Comparison of ENCODE assay signal across 8 mouse cellular contexts in the genomic region with DNA sequence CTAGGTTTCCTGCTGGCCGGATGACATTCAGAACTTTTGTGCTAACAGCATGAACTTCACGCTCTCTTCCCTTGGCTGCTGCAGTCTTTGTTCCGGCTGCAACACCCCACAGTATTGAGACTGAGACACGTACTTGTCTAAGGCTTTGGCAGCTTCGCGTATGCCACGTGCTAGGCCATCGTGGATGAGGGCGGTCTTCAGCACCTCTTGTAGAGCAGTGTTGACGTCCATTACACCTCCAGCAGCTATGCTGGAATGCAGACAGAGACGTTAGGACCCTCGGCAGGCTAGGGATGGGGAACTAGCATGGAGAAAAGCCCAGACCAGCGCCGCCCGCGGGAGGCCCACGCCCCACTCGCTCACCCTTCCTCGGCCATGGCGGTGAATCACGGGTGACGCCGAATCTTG. TPM values are rescaled to one million over a fixed set of nuclear protein-coding genes. Genes with fewer than 3 reads are reported as not detected.
DNase-seq lines count a peak whose midpoint lies in the region; ATAC-seq and TF ChIP-seq lines count a peak whose summit lies in the region.
"Not testable (repeated sequence)": the region's sequence is repeated elsewhere in the genome, so short reads cannot be mapped to it uniquely, and the experiment has no call there.

No protein-coding gene starts in this region.

- H3K36me3 ChIP-seq in forebrain, embryonic 14.5 days (ENCODE audit: control insufficient read depth, insufficient read depth, low read length): peaks cover 35% of the 10 kb centered on the region
- H3K36me3 ChIP-seq in heart, postnatal 0 days (replicated peaks; ENCODE audit: control insufficient read depth, insufficient read depth, low read length): peaks cover 33% of the 10 kb centered on the region
- peaks cover 18% of the 10 kb centered on the region for H3K36me3 ChIP-seq in liver, embryonic 11.5 days (ENCODE audit: control insufficient read depth, insufficient read depth, low read length)
- peaks cover 48% of the 10 kb centered on the region for H3K36me3 ChIP-seq in midbrain, embryonic 10.5 days
- peaks cover 21% of the 10 kb centered on the region for H3K36me3 ChIP-seq in small intestine, adult 2 months (ENCODE audit: control insufficient read depth, insufficient read depth, low read length)

- not testable (repeated sequence) for TF ChIP-seq CTCF in cerebellum, adult 2 months (IDR thresholded peaks at IDR 0.05; ENCODE audit: borderline replicate concordance, insufficient read depth, low read depth, low read length); heart, postnatal 0 days (IDR thresholded peaks at IDR 0.05; ENCODE audit: low read depth); small intestine, adult 2 months (IDR thresholded peaks at IDR 0.05; ENCODE audit: extremely low read depth, insufficient read length, insufficient replicate concordance, low read depth, low read length)

- peak overlapping the region; percentile 17; the same call in 1 of the 2 replicates for H3K27ac ChIP-seq in cerebellum, adult 2 months (ENCODE audit: insufficient read depth, low read length)
- peak overlapping the region; percentile 33; the same call in 1 of the 2 replicates for H3K27ac ChIP-seq in forebrain, embryonic 14.5 days (ENCODE audit: low read depth, low read length)
- peak overlapping the region; percentile 84 for H3K27ac ChIP-seq in heart, postnatal 0 days (ENCODE audit: low read depth)
- H3K27ac ChIP-seq in liver, embryonic 11.5 days (ENCODE audit: low read depth, low read length): peak overlapping the region; percentile 87
- peak overlapping the region; percentile 93 for H3K27ac ChIP-seq in midbrain, embryonic 10.5 days (replicated peaks)
- peak overlapping the region; percentile 21; the same call in 1 of the 2 replicates for H3K27ac ChIP-seq in small intestine, adult 2 months (ENCODE audit: insufficient read depth, low read depth, low read length)

- peak overlapping the region; percentile 93 for H3K9ac ChIP-seq in forebrain, embryonic 14.5 days (ENCODE audit: low read length)
- H3K9ac ChIP-seq in heart, postnatal 0 days (replicated peaks; ENCODE audit: low read depth, low read length): peak overlapping the region; percentile 88
- H3K9ac ChIP-seq in liver, embryonic 11.5 days (ENCODE audit: low read depth, low read length): peak overlapping the region; percentile 98

- under 1% methylated on average over 23 of the region's 23 CpGs for WGBS in cerebellum, adult 2 months
- WGBS in forebrain, embryonic 14.5 days: under 1% methylated on average over 23 of the region's 23 CpGs
- WGBS in heart, postnatal 0 days: under 1% methylated on average over 23 of the region's 23 CpGs
- under 1% methylated on average over 23 of the region's 23 CpGs for WGBS in liver, embryonic 11.5 days
- WGBS in midbrain, embryonic 10.5 days: under 1% methylated on average over 23 of the region's 23 CpGs
- WGBS in small intestine, adult 2 months: under 1% methylated on average over 23 of the region's 23 CpGs

- not testable (repeated sequence) for H3K9me3 ChIP-seq in forebrain, embryonic 14.5 days (replicated peaks; ENCODE audit: control insufficient read depth, low read length); heart, postnatal 0 days (replicated peaks; ENCODE audit: control insufficient read depth, low read length); liver, embryonic 11.5 days (ENCODE audit: control insufficient read depth, low read length); midbrain, embryonic 10.5 days (replicated peaks)

- DNase-seq in CD4-positive helper T cell, adult 2 months (ENCODE audit: low read depth, low spot score): peak; percentile 26
- not testable (repeated sequence) for DNase-seq in cerebellum, adult 2 months; forebrain, embryonic 14.5 days (ENCODE audit: low spot score); heart, postnatal 0 days (ENCODE audit: low spot score); liver, embryonic 11.5 days (ENCODE audit: low spot score); midbrain, embryonic 10.5 days (ENCODE audit: low spot score)
- peak; percentile 34 for DNase-seq in kidney, adult 9 months

- H3K27me3 ChIP-seq in cerebellum, adult 2 months (ENCODE audit: control insufficient read depth, insufficient read depth, low read length); forebrain, embryonic 14.5 days (replicated peaks; ENCODE audit: control insufficient read depth, insufficient read depth, low read length); heart, postnatal 0 days (ENCODE audit: control insufficient read depth, insufficient read depth, low read length); liver, embryonic 11.5 days (replicated peaks; ENCODE audit: control insufficient read depth, insufficient read depth, low read length); midbrain, embryonic 10.5 days (ENCODE audit: low read depth, poor library complexity, severe bottlenecking); small intestine, adult 2 months (ENCODE audit: control insufficient read depth, insufficient read depth, low read length): not testable (repeated sequence)

- TF ChIP-seq POLR2A in cerebellum, adult 2 months (IDR thresholded peaks at IDR 0.05; ENCODE audit: borderline replicate concordance, insufficient read depth, low read length); small intestine, adult 2 months (IDR thresholded peaks at IDR 0.05; ENCODE audit: low read depth, low read length): not testable (repeated sequence)

- peak overlapping the region; percentile 90 for H3K4me3 ChIP-seq in cerebellum, adult 2 months (replicated peaks; ENCODE audit: insufficient read depth, low read depth, low read length)
- H3K4me3 ChIP-seq in forebrain, embryonic 14.5 days (ENCODE audit: low read depth, low read length): peak overlapping the region; percentile 73
- H3K4me3 ChIP-seq in heart, postnatal 0 days (ENCODE audit: low read depth, low read length): peak overlapping the region; percentile 93
- peak overlapping the region; percentile 78 for H3K4me3 ChIP-seq in liver, embryonic 11.5 days (ENCODE audit: low read depth, low read length)
- peak overlapping the region; percentile 93 for H3K4me3 ChIP-seq in midbrain, embryonic 10.5 days
- peak overlapping the region; percentile 84 for H3K4me3 ChIP-seq in small intestine, adult 2 months (ENCODE audit: low read depth, low read length)

- not testable (repeated sequence) for TF ChIP-seq EP300 in heart, postnatal 0 days (IDR thresholded peaks at IDR 0.05; ENCODE audit: low read depth)

- not testable (repeated sequence) for H3K4me1 ChIP-seq in cerebellum, adult 2 months (ENCODE audit: control insufficient read depth, insufficient read depth, low read length); heart, postnatal 0 days (ENCODE audit: control insufficient read depth, insufficient read depth); small intestine, adult 2 months (ENCODE audit: control insufficient read depth, insufficient read depth, insufficient read length, low read length)
- peaks cover 12% of the 10 kb centered on the region for H3K4me1 ChIP-seq in forebrain, embryonic 14.5 days (ENCODE audit: control insufficient read depth, insufficient read depth, low read length)
- H3K4me1 ChIP-seq in liver, embryonic 11.5 days (replicated peaks; ENCODE audit: control insufficient read depth, insufficient read depth, low read length): peaks cover 17% of the 10 kb centered on the region
- H3K4me1 ChIP-seq in midbrain, embryonic 10.5 days: peaks cover 28% of the 10 kb centered on the region

- peak overlapping the region; percentile 85 for H3K4me2 ChIP-seq in forebrain, embryonic 14.5 days (ENCODE audit: low read length)
- peak overlapping the region; percentile 85 for H3K4me2 ChIP-seq in heart, postnatal 0 days (ENCODE audit: low read depth, low read length)
- peak overlapping the region; percentile 78 for H3K4me2 ChIP-seq in liver, embryonic 11.5 days

- peak; percentile 59 for ATAC-seq in forebrain, embryonic 14.5 days
- peak; percentile 27 for ATAC-seq in heart, postnatal 0 days (ENCODE audit: insufficient read depth, low read depth)
- ATAC-seq in liver, embryonic 11.5 days (replicated peaks; ENCODE audit: low FRiP score): peak; percentile 1; the same call in 1 of the 2 replicates

RNA-seq across cellular contexts. Expression of a gene that starts 0.4 kb away (rescaled TPM):
- 979 and 1,058 TPM in 2 replicates for polyA plus RNA-seq in cerebellum, adult 2 months (2012; rRNA removed)
- polyA plus RNA-seq in forebrain, embryonic 14.5 days (2014; fragmentation: Nextera tagmentation; extraction: Ambion mirVana): 143 and 176 TPM in 2 replicates
- 2,923 and 3,021 TPM in 2 replicates for total RNA-seq in heart, postnatal 0 days (2014; rRNA removed; ENCODE audit: low replicate concordance)
- polyA plus RNA-seq in heart, postnatal 0 days (2015; fragmentation: Nextera tagmentation; extraction: Ambion mirVana): 83.1 and 86.0 TPM in 2 replicates
- 260 and 303 TPM in 2 replicates for polyA plus RNA-seq in liver, embryonic 11.5 days (2014; fragmentation: Nextera tagmentation; extraction: Ambion mirVana)
- 112 and 145 TPM in 2 replicates for polyA plus RNA-seq in midbrain, embryonic 10.5 days (2016; fragmentation: Nextera tagmentation; extraction: Ambion mirVana)
- 1,264 and 1,580 TPM in 2 replicates for polyA plus RNA-seq in small intestine, adult 2 months (2012; rRNA removed)

RNA-seq across cellular contexts. Expression of a gene that starts 10.2 kb away (rescaled TPM):
- polyA plus RNA-seq in cerebellum, adult 2 months (2012; rRNA removed): 17.6 and 18.1 TPM in 2 replicates
- polyA plus RNA-seq in forebrain, embryonic 14.5 days (2014; fragmentation: Nextera tagmentation; extraction: Ambion mirVana): 19.5 and 22.2 TPM in 2 replicates
- total RNA-seq in heart, postnatal 0 days (2014; rRNA removed; ENCODE audit: low replicate concordance): 7.2 and 10.1 TPM in 2 replicates
- 4.6 and 5.4 TPM in 2 replicates for polyA plus RNA-seq in heart, postnatal 0 days (2015; fragmentation: Nextera tagmentation; extraction: Ambion mirVana)
- 5.6 and 6.3 TPM in 2 replicates for polyA plus RNA-seq in liver, embryonic 11.5 days (2014; fragmentation: Nextera tagmentation; extraction: Ambion mirVana)
- 10.4 and 12.2 TPM in 2 replicates for polyA plus RNA-seq in midbrain, embryonic 10.5 days (2016; fragmentation: Nextera tagmentation; extraction: Ambion mirVana)
- 9.5 and 16.6 TPM in 2 replicates for polyA plus RNA-seq in small intestine, adult 2 months (2012; rRNA removed)

Comparison
In these comparisons a context has a peak if more than half of its experiments do, and no peak if none do; other contexts are left out.
1. H3K27ac ChIP-seq: peak in every context shown above with its lines; median percentile 93 in midbrain, embryonic 10.5 days; 87 in liver, embryonic 11.5 days; 84 in heart, postnatal 0 days; 33 in forebrain, embryonic 14.5 days; 21 in small intestine, adult 2 months; 17 in cerebellum, adult 2 months.
2. ATAC-seq: peak in every context shown above with its lines; median percentile 59 in forebrain, embryonic 14.5 days; 27 in heart, postnatal 0 days; 1 in liver, embryonic 11.5 days.